Mouse (Mus musculus) kidney, adult 18-20 months (tissue): ENCODE measurements at regions not wholly inside any gene's neighbourhood (a gene's known extent, or its start where the extent isn't known, plus 50 kb on each side); places are given as distances from the start of the nearest gene placed in this dataset.
"Not testable (repeated sequence)": the region's sequence is repeated elsewhere in the genome, so short reads cannot be mapped to it uniquely, and the experiment has no call there.

Source experiments
- DNase-seq: peaks from one replicate; pipeline ENCODE4 v3.0.0; 2021

DNA sequence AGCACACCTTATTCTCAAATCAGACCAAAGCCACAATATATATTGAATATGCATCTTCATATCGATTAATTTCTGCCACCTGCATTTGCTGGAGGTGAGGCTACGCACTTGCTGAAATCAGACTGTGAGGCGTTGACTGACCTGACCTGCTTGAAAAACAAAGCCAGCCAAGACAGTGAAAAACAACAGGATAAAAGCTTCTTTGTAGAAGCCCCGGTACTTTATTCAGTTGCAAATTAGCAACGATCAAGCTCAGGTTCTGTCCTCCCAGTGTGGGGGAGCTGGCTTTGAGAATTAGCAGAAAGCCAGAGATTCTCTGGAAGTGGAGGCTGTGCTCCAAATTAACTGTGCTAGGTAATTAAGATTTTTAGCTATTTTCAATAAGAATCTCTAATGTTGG lies 100.6 kb downstream of the Vmn2r79 start:
- no peak for DNase-seq

DNA sequence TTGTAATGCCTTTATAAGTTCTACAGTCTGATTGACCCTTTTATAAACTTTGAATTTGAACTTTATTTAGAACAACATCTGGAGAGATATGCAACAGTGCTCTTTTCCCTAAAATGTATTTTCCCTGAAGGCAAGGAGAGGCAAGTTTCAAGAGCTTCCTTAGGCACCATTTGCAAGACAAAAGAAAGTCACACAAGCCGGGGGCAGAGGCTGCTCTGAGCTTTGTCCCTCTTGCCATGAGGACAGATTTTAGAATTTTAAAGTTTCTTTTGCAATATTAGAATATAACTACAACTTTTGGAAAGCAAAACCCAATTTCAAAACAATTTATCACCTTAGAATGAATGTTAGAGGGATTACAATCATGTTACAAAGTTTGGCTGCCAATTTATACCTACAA lies 103.7 kb downstream of the Vmn2r79 start:
- DNase-seq = not testable (repeated sequence)

DNA sequence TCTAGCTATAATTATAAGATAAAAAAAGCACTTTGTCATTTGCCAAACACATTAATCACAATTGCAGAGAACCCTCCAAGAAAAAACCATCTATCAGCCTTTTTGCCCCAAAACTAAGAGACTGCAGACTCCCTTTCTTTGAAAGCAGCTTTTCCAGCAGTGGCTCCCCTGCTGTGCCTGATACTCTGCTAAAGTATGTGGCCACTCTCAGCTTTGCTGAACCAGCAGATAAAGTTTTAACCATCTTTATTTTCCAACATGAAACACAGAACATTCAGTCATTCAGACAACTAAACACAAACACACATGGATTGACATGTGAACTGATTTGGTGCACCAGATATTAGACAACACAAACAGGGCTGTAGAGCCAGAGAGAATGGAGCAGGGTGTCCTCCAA lies 104.5 kb downstream of the Vmn2r79 start:
- DNase-seq = not testable (repeated sequence)

DNA sequence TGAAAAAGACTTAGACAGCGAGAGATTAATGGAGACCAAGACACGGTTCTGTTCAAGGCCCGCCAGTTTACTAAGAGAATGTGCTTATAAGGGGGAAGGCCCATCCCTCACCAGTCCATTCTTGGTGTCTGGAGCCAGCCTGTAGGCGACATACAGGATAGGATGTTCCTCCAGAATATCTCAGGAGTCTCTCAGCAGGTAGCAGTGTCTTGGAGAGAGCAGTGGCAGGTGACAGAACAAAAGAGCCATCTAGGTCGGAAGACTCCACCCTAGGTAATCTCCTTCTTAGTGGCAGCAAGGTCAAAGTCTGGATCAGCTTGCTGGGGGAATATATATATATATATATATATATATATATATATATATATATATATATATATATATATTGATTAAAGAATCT lies 105.4 kb downstream of the Vmn2r79 start:
- DNase-seq = not testable (repeated sequence)

DNA sequence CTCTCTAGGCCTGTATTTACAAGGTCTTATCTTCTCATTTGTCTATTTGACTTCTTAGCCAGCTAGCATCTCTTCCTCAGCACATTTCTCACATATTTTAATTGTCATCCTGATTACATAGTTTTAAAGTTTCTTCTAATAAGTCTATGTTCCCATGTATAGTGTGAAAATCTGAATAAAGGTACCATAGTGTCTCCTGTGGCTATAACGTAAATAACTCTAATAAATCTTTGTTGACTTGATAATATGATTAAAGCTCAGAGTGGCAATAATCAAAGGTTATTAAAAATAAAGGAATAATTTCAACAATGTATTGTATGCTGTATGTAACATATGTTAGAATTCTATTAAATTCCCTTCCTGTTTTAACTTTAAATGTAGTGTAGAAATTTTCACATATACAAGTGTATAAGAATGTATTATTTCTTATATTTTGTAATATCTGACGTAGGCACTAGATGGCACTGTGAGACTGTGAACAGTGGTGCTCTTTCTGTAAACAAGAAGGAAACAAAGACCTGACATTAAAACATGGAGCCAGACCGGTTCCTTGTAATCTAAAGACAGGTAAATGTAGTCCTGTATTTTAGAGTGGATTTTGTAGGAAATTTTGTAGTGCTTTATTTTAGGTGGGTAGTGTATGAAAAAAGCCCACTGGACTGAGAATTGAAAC lies 114.5 kb downstream of the Vmn2r79 start:
- no peak for DNase-seq

DNA sequence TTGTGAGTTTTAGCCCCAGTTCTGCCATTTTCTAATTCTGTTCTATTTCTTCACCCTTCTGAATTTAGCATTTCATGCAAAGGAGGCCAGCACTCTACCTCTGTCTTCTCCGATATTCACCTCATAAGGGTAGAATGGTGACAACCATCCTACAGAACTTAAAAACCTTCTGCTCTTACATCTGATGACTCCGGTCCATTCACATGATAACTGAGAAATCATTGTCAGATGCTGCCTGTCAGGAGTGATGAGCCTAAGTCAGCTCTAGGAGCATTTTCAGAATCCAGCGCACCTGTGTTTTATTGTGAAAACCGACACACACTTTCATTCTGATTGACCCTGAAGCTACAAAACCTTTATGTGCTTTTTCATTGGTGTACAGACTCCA lies 115.1 kb downstream of the Vmn2r79 start:
- DNase-seq = no peak

DNA sequence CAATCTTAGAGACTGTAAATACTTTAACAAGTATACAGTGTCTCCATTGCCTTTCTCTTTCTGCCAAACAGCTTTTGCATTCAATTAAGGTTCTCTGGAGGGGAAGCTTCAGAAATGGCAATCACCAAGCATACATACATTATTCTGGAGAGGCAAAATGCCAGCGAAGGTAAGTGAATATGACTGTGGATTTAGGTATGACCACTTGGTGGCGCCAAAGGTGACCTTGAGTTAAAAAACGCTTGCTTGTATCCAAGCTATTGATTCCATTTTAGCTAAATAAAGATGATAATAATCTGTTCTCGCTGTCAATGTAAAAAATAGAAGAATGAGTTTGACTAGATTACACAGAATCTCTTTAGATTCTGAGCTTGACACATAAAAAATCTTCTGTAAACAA lies 117.7 kb downstream of the Vmn2r79 start:
- DNase-seq = peak; percentile 40

DNA sequence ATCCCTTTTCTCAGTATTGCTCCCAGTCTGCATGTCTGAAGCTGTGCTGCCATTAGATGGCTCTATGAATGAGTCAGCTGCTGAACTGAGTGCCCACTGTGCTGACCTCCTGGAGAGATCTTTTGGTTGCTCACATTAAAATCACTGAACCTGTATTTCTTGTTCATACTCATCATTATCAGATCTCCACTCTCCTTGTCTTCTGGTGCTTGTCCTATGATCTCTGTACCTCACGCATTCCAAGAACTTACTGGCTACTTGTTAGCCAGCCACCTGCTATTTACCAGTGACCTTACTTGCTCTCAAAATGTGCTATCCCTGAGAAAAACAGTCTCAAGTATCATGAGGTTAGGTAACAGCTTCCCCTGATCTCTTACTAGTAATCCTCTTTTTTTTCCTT lies 123.4 kb upstream of the Nox4 start:
- DNase-seq = no peak

DNA sequence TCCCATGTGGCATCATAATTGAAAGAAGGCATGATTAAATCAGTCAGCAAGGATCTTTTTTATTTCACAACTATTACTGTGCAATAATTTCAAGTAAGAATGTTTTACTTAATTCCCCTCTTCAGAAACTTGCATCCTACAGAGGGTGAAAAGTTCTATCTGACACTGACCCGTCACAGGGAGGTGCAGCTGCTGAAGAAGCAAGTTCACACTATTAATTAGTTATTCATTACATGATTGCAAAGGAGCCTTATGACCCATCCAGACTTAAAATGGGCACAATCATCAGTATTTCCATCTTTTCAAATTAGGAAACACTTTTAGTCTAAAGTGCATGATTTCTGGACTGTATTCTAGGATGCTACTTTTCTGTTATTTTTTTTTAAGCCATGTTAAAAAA lies 100.0 kb upstream of the Nox4 start:
- no peak for DNase-seq

DNA sequence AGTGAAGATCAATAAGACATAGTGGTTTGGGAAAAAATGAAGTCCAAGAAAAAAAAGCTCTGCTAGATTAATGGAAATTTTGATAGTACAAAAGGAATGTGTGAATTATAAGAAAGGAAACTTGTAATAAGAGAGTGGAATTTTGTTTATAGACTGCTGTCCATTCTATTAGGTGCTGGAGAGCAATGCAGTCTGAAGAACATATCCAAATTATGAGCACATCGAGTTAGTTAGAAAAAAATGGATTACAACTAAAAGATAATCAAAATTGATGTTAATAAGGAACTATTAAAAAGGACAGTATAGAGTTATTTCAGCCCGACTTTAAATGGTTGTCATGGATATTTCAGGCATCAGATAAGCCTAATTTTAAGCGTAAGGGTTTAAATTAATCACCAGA lies 98.2 kb upstream of the Nox4 start:
- no peak for DNase-seq

DNA sequence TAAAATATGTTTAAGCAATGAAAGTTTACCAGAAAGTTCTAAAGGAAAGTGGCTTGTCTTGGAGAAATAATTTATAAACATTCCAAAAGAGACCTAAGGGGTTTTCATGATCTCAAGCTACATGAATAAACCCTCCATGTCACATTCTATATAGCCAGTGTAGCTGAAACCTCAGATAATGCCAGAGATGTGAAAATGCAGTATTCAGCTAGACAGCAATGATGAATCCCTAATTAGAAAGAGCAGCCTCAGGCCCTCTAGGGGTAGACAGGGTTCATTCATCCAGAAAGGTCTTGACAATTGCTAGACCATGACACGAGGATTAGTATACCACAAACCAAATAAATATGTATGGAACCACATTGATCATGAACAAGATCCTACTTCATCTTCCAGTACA lies 97.2 kb upstream of the Nox4 start:
- DNase-seq = no peak

DNA sequence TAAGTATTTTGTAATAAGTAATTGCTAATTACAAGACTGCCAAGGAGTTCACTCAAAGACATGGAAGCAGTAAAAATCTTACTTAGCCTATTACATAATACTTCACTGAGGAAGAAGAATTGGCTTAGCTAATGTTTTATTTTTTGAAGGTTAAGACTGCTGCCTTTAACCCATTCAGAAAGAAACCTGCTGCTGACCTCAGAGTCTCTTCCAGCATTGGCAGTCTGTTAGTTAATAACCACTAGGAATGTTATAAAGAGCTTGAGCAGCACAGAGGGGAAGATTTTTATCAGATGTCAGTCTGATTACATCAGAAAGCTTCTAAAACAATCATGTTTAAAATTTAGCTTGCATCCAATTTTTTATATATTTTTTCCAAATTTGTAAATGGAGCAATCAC lies 94.9 kb upstream of the Nox4 start:
- DNase-seq = no peak

DNA sequence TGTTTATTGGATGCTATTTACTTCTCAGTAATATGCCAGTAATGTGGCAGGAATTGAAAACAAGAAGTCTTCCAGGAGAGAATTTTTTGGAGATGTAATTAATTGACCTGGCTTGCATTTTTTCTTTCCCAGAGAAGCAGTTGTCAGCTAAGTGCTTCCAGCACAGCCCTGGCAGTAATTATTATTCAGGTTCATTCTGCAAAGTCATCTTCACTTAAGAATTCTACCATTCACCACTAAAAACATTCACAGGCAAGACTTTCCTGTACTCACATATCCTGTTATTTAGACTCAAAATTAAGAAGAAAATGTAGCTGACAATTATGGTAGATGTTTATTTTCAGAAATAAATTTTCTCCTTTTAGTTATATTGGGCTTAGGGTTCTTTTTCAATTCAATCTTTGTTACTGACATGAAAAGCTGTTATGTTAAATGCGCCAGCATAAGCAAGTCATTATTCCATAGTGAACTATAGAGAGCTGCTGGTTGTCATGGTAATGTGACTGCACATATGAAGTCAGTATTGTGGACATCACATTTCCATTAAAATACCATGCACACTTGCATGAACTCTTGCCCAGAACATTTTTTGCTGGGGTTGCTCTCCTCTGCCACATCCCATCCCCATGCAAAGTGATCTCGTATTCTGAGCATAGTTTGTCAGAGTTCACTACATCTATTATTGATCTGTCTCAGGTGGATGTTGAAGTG lies 59.3 kb upstream of the Nox4 start:
- no peak for DNase-seq

DNA sequence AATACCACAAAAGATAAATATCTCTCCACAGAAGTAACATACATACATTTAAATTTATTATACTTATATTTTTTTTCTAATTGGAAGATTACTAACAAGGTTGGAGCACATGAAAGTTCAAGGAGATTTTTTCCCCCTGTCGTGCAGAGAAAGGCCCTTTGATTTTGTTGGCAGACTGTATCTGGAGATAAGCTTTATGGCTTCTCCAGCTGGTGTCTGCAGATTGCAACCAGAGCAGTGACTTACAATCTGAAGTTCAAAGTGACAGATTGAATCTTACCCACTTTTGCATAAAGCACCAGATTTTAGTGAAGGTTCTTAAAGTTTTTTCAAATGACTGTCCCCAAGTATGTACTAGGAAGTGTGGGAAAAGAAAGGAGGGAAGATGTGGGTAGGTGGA lies 50.2 kb upstream of the Nox4 start:
- no peak for DNase-seq
